Mouse (Mus musculus) embryonic stem cell, embryonic (primary cell): ENCODE measurements around the gene Lgr4.

Experiments used
- CTCF ChIA-PET, 4 experiments: fragments of 300-600 bp in 2 of 4; fragments of 350-600 bp in 2 of 4; sonication (Branson Sonifier 250); formaldehyde crosslinking; loops; one replicate each; lab custom pipeline; 2022; ENCODE audit warnings: inconsistent platforms in 2 of 4; lab: Charles Lee
- POLR2A ChIA-PET, 4 experiments: fragments of 300-600 bp in 2 of 4; fragments of 350-600 bp in 2 of 4; sonication (Branson Sonifier 250); formaldehyde crosslinking; loops; one replicate each; lab custom pipeline; 2022; ENCODE audit warnings: antibody characterized with exemption in 4 of 4, inconsistent platforms in 1 of 4; lab: Charles Lee

Lgr4 gene

DNA sequence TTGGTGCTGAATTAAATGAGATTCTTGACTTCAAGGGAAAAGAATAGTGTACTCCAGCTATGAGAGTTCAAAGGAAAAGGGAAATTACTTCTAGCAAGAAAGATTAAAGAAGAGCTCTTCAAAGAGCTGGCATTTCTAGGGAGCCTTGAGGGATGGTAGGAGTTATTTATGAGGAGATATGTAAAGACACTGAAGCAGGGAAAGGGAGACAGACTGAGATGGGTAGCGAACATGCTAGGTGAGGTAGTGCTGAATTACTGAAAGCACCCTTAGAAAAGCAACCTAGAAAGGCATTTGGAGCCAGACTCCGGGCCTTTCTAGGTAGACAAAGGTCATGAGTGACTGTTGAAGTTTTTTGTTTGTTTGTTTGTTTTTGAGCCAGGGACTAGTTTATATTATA lies 58.7 kb downstream of the Lgr4 start:
- POLR2A ChIA-PET = interaction anchor here in 1 of 4 experiments (1.4 kb wide), 1 partner anchor 9 kb away, joined by 4 read pairs; no protein-coding TSS in a partner anchor
- CTCF ChIA-PET = no interaction called here

DNA sequence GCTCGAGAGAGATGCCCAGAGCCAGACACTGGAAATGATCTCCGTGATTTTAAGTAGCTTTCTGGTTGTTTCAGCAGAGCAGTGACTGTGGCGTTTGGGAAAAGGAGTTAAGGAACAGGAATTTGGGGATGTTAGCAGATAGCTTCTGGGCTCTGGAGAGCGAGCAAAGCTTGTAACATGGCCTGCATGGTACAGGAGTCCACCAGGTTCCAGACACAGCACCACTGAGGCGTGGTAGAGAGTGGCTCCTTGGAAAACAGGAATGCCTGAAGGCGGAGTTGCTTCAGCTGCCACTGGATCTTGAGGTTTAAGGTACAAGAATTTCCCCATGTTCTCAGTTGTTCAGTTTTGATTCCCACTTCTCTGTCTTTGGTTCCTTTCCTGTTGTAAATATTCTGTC lies 59.9 kb downstream of the Lgr4 start:
- CTCF ChIA-PET = no interaction called here
- POLR2A ChIA-PET = interaction anchor here in 1 of 4 experiments (1.4 to 2.6 kb wide), 4 partner anchors 9 to 60 kb away, joined by 3 to 8 read pairs (median 7); partner anchors contain the start of gene Lgr4

DNA sequence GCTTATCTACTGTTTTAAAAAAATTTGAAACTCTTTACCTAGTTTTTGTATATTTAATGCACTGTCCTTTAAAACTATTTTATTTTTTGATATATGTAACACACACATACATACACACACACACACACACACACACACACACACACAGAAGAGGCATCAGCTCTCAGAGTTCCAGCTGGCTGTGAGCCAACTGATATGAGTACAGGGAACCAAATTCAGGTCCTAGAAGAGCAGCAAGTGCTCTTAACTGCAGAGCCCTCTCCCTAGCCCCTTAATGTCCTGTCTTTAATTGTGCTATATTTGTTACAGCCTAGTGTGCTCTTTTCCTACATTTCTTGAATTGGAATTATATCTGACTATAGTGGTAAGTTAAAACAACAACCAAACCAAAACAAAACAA lies 61.8 kb downstream of the Lgr4 start:
- CTCF ChIA-PET = no interaction called here
- POLR2A ChIA-PET = interaction anchor here in 2 of 4 experiments (0.5 to 2.6 kb wide), 4 partner anchors 12 to 158 kb away, joined by 3 to 8 read pairs (median 3); no protein-coding TSS in a partner anchor

DNA sequence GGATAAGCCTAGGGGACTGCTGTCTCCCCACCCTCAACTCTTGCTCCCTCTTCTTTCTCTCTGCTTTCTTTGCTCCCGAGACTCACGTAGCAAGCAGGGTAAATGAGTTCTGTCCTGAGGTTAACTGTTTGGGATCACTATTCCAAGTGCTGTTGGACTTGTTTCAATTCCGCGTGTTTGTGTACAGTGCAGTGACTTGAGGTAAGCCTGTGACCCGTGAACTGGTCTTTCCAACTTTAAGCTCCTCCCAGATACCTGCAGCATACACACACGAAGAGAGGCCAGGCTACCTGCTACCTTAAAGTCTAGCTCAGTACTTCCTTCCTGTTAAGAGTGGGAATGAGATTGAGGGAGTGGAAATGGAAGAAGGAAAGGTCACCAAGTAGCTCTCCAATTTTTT lies 66.0 kb downstream of the Lgr4 start:
- ChIA-PET CTCF (no interaction called here), POLR2A (interaction anchor here in 3 of 4 experiments (0.6 to 1.5 kb wide), 6 partner anchors 9 to 683 kb away, joined by 3 to 5 read pairs (median 4); partner anchors contain the start of gene Ccdc34 (in 1 of the 3))

DNA sequence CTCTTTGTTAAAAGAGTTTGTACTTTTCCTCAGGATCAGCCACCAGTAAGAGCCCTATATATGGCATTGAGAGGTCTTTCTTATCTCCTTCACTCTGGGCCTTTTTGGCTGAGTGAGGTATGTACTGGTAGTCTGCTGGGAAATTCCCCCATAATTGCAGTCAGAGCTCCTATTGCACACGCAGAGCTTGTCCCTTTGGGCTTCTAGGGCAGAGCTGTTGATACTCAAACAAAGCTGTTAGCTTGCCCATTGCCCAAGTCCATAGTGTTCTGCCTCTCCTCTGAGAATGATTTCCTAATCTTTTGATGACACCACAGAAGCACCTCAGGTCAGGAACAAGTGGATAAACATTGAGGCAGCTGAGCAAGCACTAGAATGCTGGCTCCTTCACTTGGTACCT lies 67.5 kb downstream of the Lgr4 start:
- ChIA-PET POLR2A (interaction anchor here in 2 of 4 experiments (0.8 to 2.2 kb wide), 8 partner anchors 10 to 94 kb away, joined by 3 to 7 read pairs (median 3); partner anchors contain the start of genes Lgr4 (in 2 of the 2), Ccdc34 (in 1 of the 2) and Lin7c (in 1 of the 2)), CTCF (interaction anchor here in 1 of 4 experiments (0.6 kb wide), 1 partner anchor 80 kb away, joined by 3 read pairs; no protein-coding TSS in a partner anchor)

DNA sequence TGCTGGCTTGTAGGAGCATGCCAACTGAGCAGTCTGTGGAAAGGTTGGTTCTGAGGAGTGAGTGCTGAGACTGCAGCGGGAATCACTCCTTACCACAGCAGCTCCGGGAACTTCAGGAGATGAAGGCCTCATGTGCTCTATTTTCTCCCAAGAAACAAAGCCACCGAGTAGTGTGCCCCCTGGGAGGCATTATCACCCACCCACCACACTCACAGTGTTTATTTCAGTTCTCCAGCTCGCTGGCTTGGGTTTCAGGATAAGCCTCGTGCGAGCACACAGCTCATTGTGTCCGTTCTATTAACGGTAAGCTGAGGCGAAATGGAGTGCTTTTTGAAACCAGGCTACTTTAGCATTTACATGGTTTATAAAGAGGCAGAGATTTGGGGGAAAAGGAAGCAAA lies 68.1 kb downstream of the Lgr4 start:
- ChIA-PET POLR2A (interaction anchor here in 2 of 4 experiments (0.6 to 2.6 kb wide), 11 partner anchors 8 to 95 kb away, joined by 3 to 9 read pairs (median 3); partner anchors contain the start of genes Lgr4 (in 2 of the 2), Ccdc34 (in 1 of the 2) and Lin7c (in 1 of the 2)), CTCF (no interaction called here)

DNA sequence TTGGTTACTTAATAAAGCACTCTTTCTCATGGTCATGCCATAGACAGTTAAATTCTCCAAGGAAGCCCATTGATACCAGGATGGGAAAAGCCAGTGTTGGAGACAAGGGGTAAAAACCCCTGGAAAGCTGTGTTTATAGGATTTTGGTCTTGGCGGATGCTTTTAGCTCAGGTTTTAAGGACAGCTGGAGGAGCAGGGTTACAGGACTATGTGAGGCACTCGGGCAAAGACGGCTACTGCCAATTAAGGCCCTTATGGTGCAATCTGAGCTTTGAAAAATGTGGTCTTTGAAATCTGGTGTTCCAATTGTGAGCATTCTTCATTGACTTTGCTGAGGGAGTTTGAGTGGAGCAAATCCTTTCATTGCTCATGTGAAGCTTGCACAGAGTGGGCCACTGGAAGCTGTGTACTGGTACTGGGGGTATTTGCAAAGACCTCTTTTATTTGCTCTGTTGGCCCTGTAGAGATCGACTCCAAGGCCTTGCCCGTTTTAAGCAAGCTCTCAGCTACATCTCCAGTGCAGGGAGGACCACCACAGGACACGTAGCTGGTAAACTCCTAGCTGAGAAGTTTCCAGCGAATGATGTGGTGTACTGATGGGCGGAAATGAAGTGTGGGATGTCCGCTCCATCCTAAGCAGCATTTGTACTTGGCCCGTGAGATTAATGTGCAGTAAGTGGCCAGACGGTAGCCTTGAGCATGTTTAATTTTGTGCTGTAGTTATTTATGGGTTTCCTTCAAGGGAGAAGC lies 68.8 kb downstream of the Lgr4 start:
- ChIA-PET CTCF (no interaction called here), POLR2A (interaction anchor here in 2 of 4 experiments (0.6 to 2.6 kb wide), 9 partner anchors 9 to 73 kb away, joined by 3 to 9 read pairs (median 3); partner anchors contain the start of genes Ccdc34 (in 1 of the 2) and Lgr4 (in 1 of the 2))

DNA sequence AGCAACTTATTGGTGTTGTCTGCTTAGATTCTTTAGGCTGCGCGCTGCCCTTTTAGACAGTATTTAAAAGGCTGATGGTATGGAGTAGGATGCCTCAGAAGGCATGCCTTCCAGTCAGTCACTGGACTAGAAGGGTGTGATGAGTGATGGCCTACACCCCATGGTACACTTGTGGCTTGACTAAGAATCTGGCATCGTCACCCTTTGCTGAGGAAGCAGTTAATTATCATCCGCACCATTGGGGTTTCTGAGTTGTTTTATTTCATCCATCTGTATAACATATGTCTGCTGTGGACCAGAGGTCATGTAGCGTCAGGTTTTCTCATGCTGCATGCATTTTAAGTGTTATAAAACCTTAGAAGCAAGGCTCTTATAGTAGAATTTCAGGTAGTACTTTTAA lies 70.5 kb downstream of the Lgr4 start:
- ChIA-PET CTCF (no interaction called here), POLR2A (interaction anchor here in 2 of 4 experiments (0.8 to 2.6 kb wide), 6 partner anchors 10 to 75 kb away, joined by 3 to 9 read pairs (median 6); partner anchors contain the start of genes Ccdc34 (in 1 of the 2) and Lgr4 (in 1 of the 2))

DNA sequence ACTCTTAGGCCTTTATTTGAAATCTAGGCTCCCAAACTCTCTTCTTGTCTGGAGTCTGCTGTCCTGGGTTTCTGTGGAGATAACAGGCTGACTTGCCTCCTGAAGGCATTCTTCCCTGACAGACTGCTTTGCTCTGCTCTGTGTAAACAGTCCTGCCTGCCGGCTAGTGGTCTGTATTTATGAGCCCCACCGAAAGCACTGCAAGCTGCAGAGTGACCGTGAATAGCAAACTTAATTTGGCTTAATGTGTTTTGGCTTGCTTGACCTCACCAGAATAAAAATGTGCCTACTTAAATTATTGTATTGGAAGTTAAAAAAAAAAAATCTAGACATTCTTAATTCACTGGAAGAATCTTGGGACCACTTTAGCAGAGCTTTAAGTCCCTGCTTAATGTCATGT lies 71.7 kb downstream of the Lgr4 start:
- CTCF ChIA-PET = interaction anchor here in 1 of 4 experiments (0.6 kb wide), 1 partner anchor 603 kb away, joined by 3 read pairs; no protein-coding TSS in a partner anchor

DNA sequence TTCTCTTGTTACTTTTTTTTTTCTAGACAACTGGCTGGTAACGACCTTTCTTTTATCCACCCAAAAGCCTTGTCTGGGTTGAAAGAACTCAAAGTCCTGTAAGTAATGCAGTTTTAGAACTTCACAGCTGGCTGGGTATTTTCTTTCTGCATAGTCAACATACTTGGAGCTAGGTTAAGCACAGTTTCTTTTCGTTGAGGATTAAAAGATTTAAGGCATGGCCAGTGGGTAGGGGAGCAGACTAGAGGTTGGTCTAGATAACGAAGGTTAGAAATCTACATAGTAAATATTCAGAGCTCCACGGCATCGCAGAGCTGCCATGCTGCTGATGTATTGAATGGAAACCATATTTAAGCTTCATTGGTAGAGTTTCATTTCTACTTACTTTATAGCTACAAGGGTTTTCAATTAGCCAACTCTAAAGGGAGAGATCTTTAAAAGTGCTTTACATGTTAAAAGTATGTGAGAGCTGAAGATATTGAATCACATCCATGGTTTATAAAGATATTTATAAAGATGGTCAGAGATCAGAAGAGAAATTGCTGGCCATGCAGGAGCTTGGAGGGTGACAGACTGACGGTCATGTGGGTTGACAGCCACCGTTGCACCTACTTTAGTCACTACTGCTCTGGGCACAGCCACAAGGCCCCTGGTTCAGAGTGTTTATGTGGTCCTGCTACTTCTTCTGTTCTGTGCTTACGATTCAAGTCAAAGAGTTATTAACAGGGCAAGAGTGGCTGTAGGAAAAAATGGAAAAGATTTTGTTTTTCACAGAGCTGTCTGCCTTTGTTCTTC lies 72.4 kb downstream of the Lgr4 start:
- ChIA-PET CTCF (interaction anchor here in 1 of 4 experiments (0.6 kb wide), 1 partner anchor 602 kb away, joined by 3 read pairs; no protein-coding TSS in a partner anchor), POLR2A (interaction anchor here in 2 of 4 experiments (0.6 to 2.6 kb wide), 7 partner anchors 10 to 77 kb away, joined by 3 to 8 read pairs (median 4); partner anchors contain the start of gene Lgr4 (in 1 of the 2))

More for the DNA sequence above, 71.7 kb downstream of the Lgr4 start:
- POLR2A ChIA-PET = interaction anchor here in 1 of 4 experiments (1.3 kb wide), 1 partner anchor 24 kb away, joined by 4 read pairs; no protein-coding TSS in a partner anchor

DNA sequence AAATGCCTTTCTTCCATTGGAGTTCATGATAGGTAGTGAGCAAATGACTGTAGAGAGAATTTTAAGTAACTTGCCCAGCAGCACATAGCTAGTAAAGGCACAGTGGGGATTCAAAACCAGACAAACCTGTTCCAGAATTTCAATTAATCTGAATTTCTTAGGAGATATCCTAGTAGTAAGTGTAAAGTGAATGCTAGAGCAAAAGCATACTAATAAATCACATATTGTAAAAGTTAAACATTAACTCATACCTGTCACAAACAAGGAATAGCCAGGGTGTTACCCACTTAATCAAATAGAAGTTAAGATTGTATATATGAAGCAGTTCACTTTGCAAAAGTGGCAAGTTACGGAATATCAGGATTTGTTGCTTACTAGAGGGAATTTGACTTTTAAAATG lies 74.3 kb downstream of the Lgr4 start:
- CTCF ChIA-PET = interaction anchor here in 1 of 4 experiments (0.7 kb wide), 1 partner anchor 12 kb away, joined by 3 read pairs; no protein-coding TSS in a partner anchor
- POLR2A ChIA-PET = interaction anchor here in 1 of 4 experiments (1.1 to 2.6 kb wide), 3 partner anchors 8 to 73 kb away, joined by 3 to 8 read pairs (median 5); no protein-coding TSS in a partner anchor

DNA sequence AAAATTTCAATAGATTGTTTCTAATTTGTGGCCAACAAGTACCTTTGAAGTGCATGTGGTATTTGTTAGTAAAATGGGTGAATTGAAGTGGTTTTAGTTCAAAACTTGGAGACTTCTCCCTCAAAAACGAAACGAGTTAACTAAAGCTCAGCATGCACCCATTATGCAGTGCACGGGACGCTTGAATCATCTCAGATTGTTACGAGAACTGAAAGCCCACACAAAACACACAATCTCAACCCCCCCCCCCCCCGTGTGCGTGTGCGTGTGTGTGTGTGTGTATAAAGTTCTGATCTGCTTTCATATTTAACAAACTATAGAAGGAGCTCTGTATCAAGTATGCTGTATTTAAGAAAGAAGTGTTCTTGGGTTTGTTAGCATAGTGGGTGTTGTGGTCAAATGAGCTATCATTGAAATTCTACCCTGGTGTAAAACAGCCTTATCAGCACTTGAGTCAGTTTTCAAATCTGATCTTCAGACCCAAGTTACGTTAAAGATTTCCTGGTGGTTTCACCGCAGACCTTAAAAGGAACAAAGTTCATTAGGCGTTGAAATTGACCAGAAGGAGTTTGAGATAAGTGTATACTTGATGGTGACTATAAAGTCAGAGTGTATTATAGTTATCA lies 75.1 kb downstream of the Lgr4 start:
- ChIA-PET POLR2A (interaction anchor here in 2 of 4 experiments (1.0 to 1.8 kb wide), 5 partner anchors 9 to 102 kb away, joined by 3 to 5 read pairs (median 3); partner anchors contain the start of gene Lin7c (in 1 of the 2)), CTCF (interaction anchor here in 1 of 4 experiments (0.6 kb wide), 1 partner anchor 57 kb away, joined by 3 read pairs; no protein-coding TSS in a partner anchor)

DNA sequence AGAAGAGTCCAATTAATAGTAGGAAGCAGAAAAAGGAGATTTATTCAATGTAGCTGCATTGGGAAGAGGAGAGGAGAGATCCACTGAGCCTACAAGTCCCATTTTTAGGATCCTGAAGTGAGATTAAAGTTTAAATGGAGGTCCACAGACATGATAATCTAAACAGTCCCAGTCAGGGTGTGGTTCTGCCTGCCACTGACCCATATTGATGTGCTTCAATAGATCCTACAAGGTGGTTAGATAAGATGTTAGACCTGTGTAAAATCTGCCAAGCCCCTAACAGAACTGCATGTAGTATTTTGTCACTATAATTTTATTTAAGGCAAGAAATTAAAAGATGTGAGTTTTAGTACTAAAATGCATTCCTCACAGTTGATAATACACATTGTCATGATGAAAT lies 76.0 kb downstream of the Lgr4 start:
- ChIA-PET CTCF (no interaction called here), POLR2A (interaction anchor here in 2 of 4 experiments (1.2 to 1.4 kb wide), 3 partner anchors 13 to 103 kb away, joined by 3 to 4 read pairs (median 3); partner anchors contain the start of gene Lin7c (in 1 of the 2))

DNA sequence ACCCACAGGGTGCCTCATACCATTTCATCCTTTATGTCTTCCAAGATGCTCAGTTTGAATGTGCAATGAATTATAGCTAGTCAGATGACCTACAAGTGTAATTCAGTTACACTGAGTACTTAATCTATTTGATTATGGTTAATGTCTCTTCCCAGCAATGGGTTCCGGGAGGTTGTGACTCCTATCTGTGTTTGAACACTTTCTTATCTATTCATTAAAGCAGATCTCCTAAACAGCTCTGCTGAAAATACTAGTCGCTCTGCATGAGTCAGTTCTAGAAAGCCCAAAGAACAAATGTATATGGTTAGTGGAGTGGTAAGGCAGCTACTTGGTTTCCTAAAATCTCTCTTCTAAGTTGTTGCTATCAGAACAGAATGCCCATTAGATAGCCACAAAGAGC lies 77.6 kb downstream of the Lgr4 start:
- POLR2A ChIA-PET = interaction anchor here in 1 of 4 experiments (1.1 to 1.4 kb wide), 2 partner anchors 10 to 22 kb away, joined by 3 read pairs; partner anchors contain the start of gene Ccdc34
- CTCF ChIA-PET = no interaction called here

DNA sequence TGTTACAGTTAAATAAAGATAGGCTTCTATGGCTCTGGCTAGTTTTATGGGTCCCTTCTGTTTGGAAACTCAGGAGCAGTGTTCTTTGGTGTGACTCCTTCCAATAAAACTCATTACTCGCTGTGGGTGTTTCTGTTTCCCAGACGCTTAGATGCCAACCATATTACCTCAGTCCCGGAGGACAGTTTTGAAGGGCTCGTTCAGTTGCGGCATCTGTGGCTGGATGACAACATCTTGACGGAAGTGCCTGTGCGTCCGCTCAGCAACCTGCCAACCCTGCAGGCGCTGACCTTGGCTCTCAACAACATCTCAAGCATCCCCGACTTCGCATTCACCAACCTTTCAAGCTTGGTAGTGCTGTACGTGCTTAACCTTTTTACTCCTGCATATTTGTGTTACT lies 79.0 kb downstream of the Lgr4 start:
- CTCF ChIA-PET = no interaction called here
- POLR2A ChIA-PET = interaction anchor here in 1 of 4 experiments (2.9 kb wide), 1 partner anchor 18 kb away, joined by 15 read pairs; no protein-coding TSS in a partner anchor

DNA sequence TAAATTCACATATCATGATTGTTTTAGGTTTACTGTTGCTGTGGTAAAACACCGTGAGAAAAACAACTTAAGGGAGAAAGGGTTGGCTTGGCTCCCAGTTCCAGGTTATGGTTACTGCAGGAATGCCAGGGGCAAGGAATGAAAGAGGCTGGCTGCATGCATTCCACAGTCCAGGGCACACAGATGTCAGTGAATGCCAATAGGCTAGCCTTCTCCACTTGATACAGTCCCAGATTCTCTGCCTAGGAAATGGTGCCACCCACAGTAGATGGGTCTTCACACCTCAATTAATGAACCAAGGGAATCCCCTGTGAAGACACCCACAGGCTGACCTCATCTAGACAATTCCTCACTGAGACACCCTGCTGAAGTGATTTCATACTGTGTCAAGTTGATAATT lies 87.2 kb downstream of the Lgr4 start:
- ChIA-PET POLR2A (interaction anchor here in 1 of 4 experiments (0.8 to 0.9 kb wide), 2 partner anchors 9 to 25 kb away, joined by 3 to 4 read pairs; no protein-coding TSS in a partner anchor), CTCF (no interaction called here)

DNA sequence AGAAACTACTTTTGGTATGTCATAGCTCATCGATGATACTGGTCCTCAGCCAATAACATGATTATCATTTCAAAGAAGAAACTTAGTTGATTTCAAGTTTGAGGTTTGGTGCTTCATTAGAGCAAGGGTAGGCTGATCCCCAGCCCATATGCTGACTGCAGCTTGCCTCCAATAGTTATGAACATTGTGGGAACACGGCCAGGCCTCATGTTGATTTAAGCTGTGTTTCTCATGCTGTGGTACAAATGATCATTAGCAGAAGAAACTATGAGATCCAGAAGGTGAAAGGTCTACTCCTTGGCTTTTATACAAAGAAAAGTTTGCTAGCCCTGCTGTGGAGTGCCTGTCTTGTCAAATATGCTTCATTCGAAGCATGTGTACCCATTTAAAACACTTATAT lies 87.7 kb downstream of the Lgr4 start:
- ChIA-PET POLR2A (interaction anchor here in 1 of 4 experiments (0.8 to 0.9 kb wide), 2 partner anchors 18 to 25 kb away, joined by 3 read pairs; no protein-coding TSS in a partner anchor), CTCF (no interaction called here)
